Mouse (Mus musculus) liver, embryonic 13.5 days (tissue): ENCODE measurements around the gene Slamf8. TPM values are rescaled to one million over a fixed set of nuclear protein-coding genes. Genes with fewer than 3 reads are reported as not detected.

Experiments used
- polyA plus RNA-seq: library from polyadenylated mRNA; unstranded; fragments of >200 nt; fragmentation: Nextera tagmentation; extraction: Ambion mirVana; gene quantifications from 2 replicates; pipeline ENCODE4 v1.2.1, GENCODE M21; 2015

Slamf8 gene
- polyA plus RNA-seq, 1 experiment from 2014 or later: 0.12 TPM

Other genes starting within 250 kb of the Slamf8 start
- 0.03 and 0.07 TPM in 2 replicates for gene Kcnj10, start 249.4 kb downstream of the Slamf8 start, polyA plus RNA-seq
- gene Pigm, start 214.0 kb downstream of the Slamf8 start, polyA plus RNA-seq: 2.4 and 2.7 TPM in 2 replicates
- 1.5 and 1.9 TPM in 2 replicates for gene Slamf9, start 115.2 kb downstream of the Slamf8 start, polyA plus RNA-seq
- 1.6 and 2.5 TPM in 2 replicates for gene Igsf9, start 108.8 kb downstream of the Slamf8 start, polyA plus RNA-seq
- gene Tagln2, start 90.5 kb downstream of the Slamf8 start, polyA plus RNA-seq: 127 and 145 TPM in 2 replicates
- gene Cfap45, start 69.8 kb downstream of the Slamf8 start, polyA plus RNA-seq: 0.17 and 0.44 TPM in 2 replicates
- gene Vsig8, start 34.6 kb downstream of the Slamf8 start, polyA plus RNA-seq: not detected in 2 replicates
- not detected in 2 replicates for gene Fcrl6, start 12.0 kb upstream of the Slamf8 start, polyA plus RNA-seq
- gene Dusp23, start 42.4 kb upstream of the Slamf8 start, polyA plus RNA-seq: 4.6 TPM in 2 replicates
- gene Crp, start 107.5 kb upstream of the Slamf8 start, polyA plus RNA-seq: 14.7 and 16.8 TPM in 2 replicates